Mouse (Mus musculus): Measurements from ENCODE around the gene 1700056E22Rik.

DNA sequence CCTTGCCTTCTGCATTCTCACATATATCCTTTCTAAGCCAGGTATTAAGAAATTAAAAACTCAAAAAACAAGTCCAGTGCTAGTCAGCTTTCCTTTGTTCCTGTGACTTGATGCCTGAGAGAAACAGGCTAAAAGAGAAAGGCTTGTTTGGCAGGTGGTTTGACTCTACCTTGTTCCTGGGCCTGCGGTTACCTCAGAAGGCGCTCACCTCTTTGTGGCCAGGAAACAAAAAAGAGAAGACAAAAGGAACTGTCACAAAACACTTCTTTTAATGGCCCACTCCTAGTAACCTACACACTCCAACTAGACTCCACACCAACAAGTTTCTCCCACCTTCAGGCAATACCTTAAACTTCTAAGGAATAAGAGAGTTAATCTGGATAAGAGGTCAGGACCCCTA, 9.5 kb downstream of the 1700056E22Rik start:
- TF ChIP-seq CTCF (IDR thresholded peaks at IDR 0.05; ENCODE audit: borderline replicate concordance, insufficient read depth, low read depth, low read length): no peak
- TF ChIP-seq POLR2A (IDR thresholded peaks at IDR 0.05; ENCODE audit: borderline replicate concordance, insufficient read depth, low read length): no peak
